Mouse (Mus musculus) heart, embryonic 15.5 days (tissue): ENCODE results near the gene Pard3b. TPM values are rescaled to one million over a fixed set of nuclear protein-coding genes. Genes with fewer than 3 reads are reported as not detected.
A peak's percentile ranks its signal among the peaks of the same experiment; 100 is the strongest.

ENCODE experiments used
- ATAC-seq: fragments of 200-750 bp; cut with Nextera tagmentation; replicated peaks from 2 replicates; pipeline ENCODE4 v1.8.0; 2017; ENCODE audit warnings: low read depth, moderate TSS enrichment; ENCODE audit not compliant: insufficient number of reproducible peaks, insufficient read depth, low FRiP score
- H3K27ac ChIP-seq: fragments of 300-500 bp; sonication (generic); 2 replicates; pipeline ENCODE4 v1.5.1; 2015; ENCODE audit warnings: mild to moderate bottlenecking, inconsistent platforms
- H3K27me3 ChIP-seq: fragments of 300-500 bp; sonication (generic); 2 replicates; pipeline ENCODE4 v1.6.1; 2015; ENCODE audit warnings: inconsistent platforms
- H3K36me3 ChIP-seq: fragments of 300-500 bp; sonication (generic); 2 replicates; pipeline ENCODE4 v1.6.1; 2015; ENCODE audit warnings: mild to moderate bottlenecking, inconsistent platforms
- H3K4me1 ChIP-seq: fragments of 300-500 bp; sonication (generic); replicated peaks from 2 replicates; pipeline ENCODE4 v1.6.1; 2015; ENCODE audit warnings: inconsistent platforms
- H3K4me2 ChIP-seq: fragments of 300-500 bp; sonication (generic); 2 replicates; pipeline ENCODE4 v1.6.1; 2015; ENCODE audit warnings: inconsistent platforms, mild to moderate bottlenecking, moderate library complexity
- H3K4me3 ChIP-seq: fragments of 300-500 bp; sonication (generic); 2 replicates; pipeline ENCODE4 v1.5.1; 2015; ENCODE audit warnings: mild to moderate bottlenecking, inconsistent platforms
- H3K9ac ChIP-seq: fragments of 300-500 bp; sonication (generic); 2 replicates; pipeline ENCODE4 v1.6.1; 2015; ENCODE audit warnings: mild to moderate bottlenecking, inconsistent platforms
- H3K9me3 ChIP-seq: fragments of 300-500 bp; sonication (generic); replicated peaks from 2 replicates; pipeline ENCODE4 v1.6.1; 2016; ENCODE audit warnings: inconsistent platforms
- WGBS: fragments of 180-500 bp; shearing (Covaris S2); methylation state at CpG from one replicate; pipeline ENCODE4 v1.1.7; 2015; ENCODE audit warnings: mixed read lengths; 5-methylcytosine and 5-hydroxymethylcytosine counted together
- polyA plus RNA-seq: library from polyadenylated mRNA; unstranded; fragments of >200 nt; fragmentation: Nextera tagmentation; extraction: Ambion mirVana; gene quantifications from 2 replicates; pipeline ENCODE4 v1.2.1, GENCODE M21; 2015

Gene Pard3b
- 14.2 and 14.6 TPM in 2 replicates for polyA plus RNA-seq

GRCm38 (mm10) chr1:61638347-61639111, at the start of gene Pard3b:
TSS of gene Pard3b (plus strand) at chr1:61638824.
- Histone ChIP-seq H3K9ac (peak within 1 kb of the TSS; percentile 97), H3K4me1 (peaks cover 17% of the 10 kb centered on the region), H3K27me3 (no peaks in the 10 kb centered on the region), H3K4me3 (peak within 1 kb of the TSS; percentile 99), H3K9me3 (no peaks in the 10 kb centered on the region), H3K4me2 (peak within 1 kb of the TSS; percentile 83), H3K27ac (peak within 1 kb of the TSS; percentile 70), H3K36me3 (no peaks in the 10 kb centered on the region)
- under 1% methylated on average over 54 of the region's 60 CpGs for WGBS
- ATAC-seq = peak; percentile 94

DNA sequence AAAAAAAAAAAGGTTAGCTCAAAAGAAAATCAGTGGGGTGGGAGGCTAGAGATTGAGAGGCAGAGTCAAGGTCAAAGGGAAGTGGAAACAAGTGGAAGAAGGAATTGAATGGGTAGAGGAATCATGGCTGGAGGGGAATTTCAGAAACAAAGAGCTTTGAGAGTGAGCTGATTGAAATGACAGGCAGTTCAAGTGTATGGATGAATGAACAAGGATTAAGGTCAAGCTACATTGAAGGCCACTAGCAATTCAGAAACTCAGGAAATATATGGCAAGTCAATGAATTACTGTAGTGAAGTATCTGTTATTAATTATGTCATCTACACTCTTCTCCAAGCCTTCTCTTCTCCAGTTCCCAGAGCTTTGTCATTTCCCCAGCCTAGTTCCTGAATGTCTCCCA, 22.4 kb upstream of the Pard3b start:
- H3K27ac ChIP-seq = no peak overlapping the region
- H3K4me1 ChIP-seq = no peaks in the 10 kb centered on the region
- no peaks in the 10 kb centered on the region for H3K36me3 ChIP-seq
- H3K9me3 ChIP-seq = no peaks in the 10 kb centered on the region
- H3K4me3 ChIP-seq = no peak overlapping the region
- H3K9ac ChIP-seq = no peak overlapping the region
- no peak for ATAC-seq
- H3K27me3 ChIP-seq = no peaks in the 10 kb centered on the region
- no peak overlapping the region for H3K4me2 ChIP-seq

DNA sequence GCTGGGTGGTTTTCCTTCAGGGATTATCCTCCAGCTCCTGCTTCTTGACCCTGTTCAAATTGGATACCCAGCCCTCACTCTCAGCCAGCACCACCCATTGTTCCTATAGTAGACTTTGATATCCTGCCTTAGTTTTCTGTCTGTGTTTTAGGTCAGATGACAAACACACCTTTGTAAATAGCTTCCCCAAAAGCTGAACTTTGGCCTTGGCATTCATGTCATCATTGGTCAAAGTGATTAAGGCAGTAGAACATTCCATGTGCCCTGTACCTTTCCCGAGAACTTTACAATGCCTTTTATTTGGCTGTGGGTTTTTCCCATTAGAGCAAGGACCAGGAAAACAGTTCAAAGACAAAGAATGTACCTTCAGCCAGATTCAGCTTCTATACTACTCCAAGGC, 18.0 kb upstream of the Pard3b start:
- ATAC-seq = no peak
- 74% methylated on average over 1 of the region's 1 CpGs for whole genome bisulfite sequencing

DNA sequence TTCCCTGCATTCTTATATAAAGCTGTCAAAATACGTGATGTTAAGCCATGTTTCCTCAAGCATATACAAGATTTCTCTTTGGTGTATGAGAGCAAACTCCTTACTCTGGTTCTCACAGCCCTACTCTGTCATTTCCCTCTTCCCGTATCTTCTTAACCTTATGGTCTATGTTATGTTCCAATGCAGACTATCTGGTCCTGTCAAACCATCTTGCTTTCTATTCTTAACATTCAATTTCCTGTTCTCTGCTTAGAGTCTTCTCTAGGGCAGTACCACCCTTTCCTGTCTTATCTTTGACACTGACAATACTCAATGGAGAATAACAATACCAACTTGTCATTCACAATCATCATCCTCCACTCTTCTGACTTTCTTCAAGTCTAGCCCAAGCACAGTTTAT, 8.8 kb upstream of the Pard3b start:
- H3K4me3 ChIP-seq = no peak overlapping the region
- no peaks in the 10 kb centered on the region for H3K36me3 ChIP-seq
- H3K27ac ChIP-seq = no peak overlapping the region
- WGBS = 60% methylated on average over 2 of the region's 2 CpGs
- H3K27me3 ChIP-seq = no peaks in the 10 kb centered on the region
- H3K9ac ChIP-seq = no peak overlapping the region
- no peak for ATAC-seq
- H3K9me3 ChIP-seq = no peaks in the 10 kb centered on the region
- no peak overlapping the region for H3K4me2 ChIP-seq
- H3K4me1 ChIP-seq = no peaks in the 10 kb centered on the region

More for the DNA sequence above, 18.0 kb upstream of the Pard3b start:
- Histone ChIP-seq H3K27ac (no peak overlapping the region), H3K9ac (no peak overlapping the region), H3K4me3 (no peak overlapping the region), H3K4me2 (no peak overlapping the region), H3K4me1 (no peaks in the 10 kb centered on the region), H3K36me3 (no peaks in the 10 kb centered on the region), H3K27me3 (no peaks in the 10 kb centered on the region), H3K9me3 (no peaks in the 10 kb centered on the region)

DNA sequence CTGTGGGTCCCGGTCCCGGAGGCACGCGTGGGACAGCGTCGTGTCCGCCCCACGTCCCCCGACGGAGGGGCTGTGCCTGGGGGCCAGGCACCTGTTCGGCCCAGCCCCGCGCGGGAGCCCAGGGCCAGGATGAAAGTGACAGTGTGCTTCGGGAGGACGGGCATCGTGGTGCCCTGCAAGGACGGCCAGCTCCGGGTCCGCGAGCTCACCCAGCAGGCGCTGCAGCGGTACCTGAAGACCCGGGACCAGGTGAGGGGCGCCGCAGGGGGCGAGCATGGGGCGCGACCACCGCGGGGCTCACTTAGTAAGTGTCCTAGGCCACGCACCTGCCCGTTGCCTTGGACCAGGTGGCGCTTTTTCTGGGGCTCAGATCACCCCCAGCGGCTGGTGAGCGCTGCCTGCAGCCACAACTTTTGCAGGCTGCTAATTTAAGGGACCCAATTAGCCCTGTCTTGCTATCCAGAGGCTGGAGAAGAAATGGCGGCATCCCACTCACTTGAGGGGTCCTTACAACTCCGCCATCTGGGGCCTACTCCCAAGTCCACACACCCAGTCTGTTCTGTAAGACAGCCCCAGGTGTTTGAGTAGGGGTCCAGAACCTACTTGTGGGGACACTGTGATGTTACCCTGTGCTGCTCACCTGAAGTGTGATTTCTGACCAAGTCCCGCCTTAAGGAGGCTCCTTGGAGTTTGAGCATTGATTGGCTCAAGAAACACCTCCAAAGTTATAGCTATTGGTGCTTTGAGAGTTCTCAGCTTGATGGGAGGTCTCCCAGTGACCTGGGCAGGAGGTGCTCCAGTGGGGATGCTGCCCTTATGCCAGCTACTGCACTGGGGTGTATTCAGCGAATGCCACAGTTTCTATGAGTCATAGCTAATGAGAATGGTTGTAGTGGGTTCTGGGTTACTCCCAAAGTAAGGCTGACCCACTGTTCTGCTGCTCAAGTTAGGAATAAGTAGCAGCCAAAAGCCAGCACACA, 780 bp downstream of the Pard3b start:
- Histone ChIP-seq H3K4me2 (peak overlapping the region; percentile 83), H3K27ac (peak overlapping the region; percentile 70), H3K27me3 (no peaks in the 10 kb centered on the region), H3K4me3 (peak overlapping the region; percentile 99), H3K4me1 (peaks cover 17% of the 10 kb centered on the region), H3K36me3 (no peaks in the 10 kb centered on the region), H3K9ac (peak overlapping the region; percentile 97), H3K9me3 (no peaks in the 10 kb centered on the region)
- WGBS = 4% methylated on average over 40 of the region's 40 CpGs
- peak; percentile 37; the same call in 1 of the 2 replicates for ATAC-seq

GRCm38 (mm10) chr1:61641880-61642279, 3.3 kb downstream of the Pard3b start:
- Histone ChIP-seq H3K9me3 (no peaks in the 10 kb centered on the region), H3K36me3 (no peaks in the 10 kb centered on the region), H3K27me3 (no peaks in the 10 kb centered on the region), H3K4me2 (no peak overlapping the region), H3K4me1 (peaks cover 17% of the 10 kb centered on the region), H3K9ac (no peak overlapping the region), H3K4me3 (no peak overlapping the region), H3K27ac (no peak overlapping the region)
- ATAC-seq = no peak
- 17% methylated on average over 4 of the region's 4 CpGs for WGBS

GRCm38 (mm10) chr1:61645062-61645461, 6.4 kb downstream of the Pard3b start:
- Histone ChIP-seq H3K27ac (no peak overlapping the region), H3K36me3 (no peaks in the 10 kb centered on the region), H3K9me3 (no peaks in the 10 kb centered on the region), H3K9ac (no peak overlapping the region), H3K4me2 (no peak overlapping the region), H3K27me3 (no peaks in the 10 kb centered on the region), H3K4me1 (peaks cover 6% of the 10 kb centered on the region), H3K4me3 (no peak overlapping the region)
- ATAC-seq = no peak
- WGBS = 63% methylated on average over 3 of the region's 3 CpGs

DNA sequence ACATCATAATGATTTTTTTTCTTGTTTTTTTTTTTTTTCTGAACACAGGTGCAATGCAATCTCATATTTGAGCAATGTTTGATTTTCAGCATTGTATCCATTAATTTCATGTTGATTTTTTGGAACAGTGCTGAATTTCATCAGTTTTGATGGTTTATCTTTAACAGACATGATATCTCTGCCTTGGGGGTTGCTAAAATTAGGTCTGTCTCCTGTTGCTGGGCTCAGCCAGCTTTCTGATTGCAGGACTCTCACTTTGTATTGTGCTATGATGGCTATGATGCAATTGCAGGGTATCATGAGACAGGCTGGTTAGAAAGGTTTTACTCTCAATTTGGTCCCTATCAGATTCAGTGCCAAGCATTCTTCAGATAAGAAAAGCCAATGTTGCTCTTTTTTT, 11.3 kb downstream of the Pard3b start:
- Histone ChIP-seq H3K27me3 (no peaks in the 10 kb centered on the region), H3K4me1 (peaks cover 4% of the 10 kb centered on the region; the same call in 1 of the 2 replicates), H3K27ac (no peak overlapping the region), H3K36me3 (no peaks in the 10 kb centered on the region), H3K9me3 (no peaks in the 10 kb centered on the region), H3K9ac (no peak overlapping the region), H3K4me2 (no peak overlapping the region), H3K4me3 (no peak overlapping the region)
- no peak for ATAC-seq

DNA sequence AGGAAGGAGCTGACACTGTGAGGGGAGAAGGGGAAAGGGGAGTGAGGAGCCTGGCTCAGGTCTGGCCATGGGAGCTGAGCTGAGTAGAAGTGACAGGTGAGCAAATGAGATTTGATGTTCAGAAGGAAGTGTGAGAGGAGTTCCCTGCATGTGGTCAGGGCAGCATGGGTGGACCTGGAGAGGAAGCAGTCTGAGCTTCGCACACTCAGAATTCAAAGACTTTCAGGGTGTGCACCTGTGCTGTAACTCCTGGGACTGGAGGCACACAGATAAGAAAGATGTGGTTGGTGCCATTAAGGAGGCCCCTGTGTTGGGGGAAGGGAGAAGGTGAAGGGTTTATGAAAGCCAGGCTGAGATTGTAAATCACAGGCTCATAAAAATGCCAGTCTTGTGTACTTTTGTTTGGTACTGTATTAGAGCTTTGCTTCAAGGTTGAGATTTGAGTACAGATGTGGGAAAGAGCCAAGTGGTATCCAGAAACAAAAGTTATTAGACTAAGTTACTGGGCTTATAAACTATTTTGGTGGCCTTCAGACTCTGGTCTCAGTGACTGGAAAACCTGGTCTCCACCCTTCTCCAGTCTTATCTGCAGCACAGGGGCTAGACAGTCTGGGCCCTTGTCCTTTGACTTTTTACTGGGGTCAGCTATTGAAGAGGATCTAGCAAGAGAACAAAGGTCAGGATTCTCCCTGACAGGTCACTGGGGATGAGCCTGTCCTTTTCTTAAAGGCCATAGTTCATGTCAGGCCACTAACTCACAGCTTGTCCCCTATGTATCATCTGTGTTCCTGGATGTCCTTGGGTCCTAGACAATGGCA, 13.0 kb downstream of the Pard3b start:
- peaks cover 4% of the 10 kb centered on the region; the same call in 1 of the 2 replicates for H3K4me1 ChIP-seq
- no peak for ATAC-seq
- H3K9me3 ChIP-seq = no peaks in the 10 kb centered on the region
- H3K9ac ChIP-seq = no peak overlapping the region
- H3K36me3 ChIP-seq = no peaks in the 10 kb centered on the region
- WGBS = 77% methylated on average over 1 of the region's 1 CpGs
- H3K27me3 ChIP-seq = no peaks in the 10 kb centered on the region
- H3K4me3 ChIP-seq = no peak overlapping the region
- no peak overlapping the region for H3K4me2 ChIP-seq
- no peak overlapping the region for H3K27ac ChIP-seq

- Histone ChIP-seq H3K27ac (no peak overlapping the region), H3K4me3 (no peak overlapping the region), H3K36me3 (no peaks in the 10 kb centered on the region), H3K4me1 (no peaks in the 10 kb centered on the region; the same call in 1 of the 2 replicates), H3K9me3 (no peaks in the 10 kb centered on the region), H3K27me3 (no peaks in the 10 kb centered on the region), H3K9ac (no peak overlapping the region), H3K4me2 (no peak overlapping the region)
- WGBS = 88% methylated on average over 3 of the region's 3 CpGs
- no peak for ATAC-seq
Observed at GRCm38 (mm10) chr1:61657760-61658159, 19.1 kb downstream of the Pard3b start.

GRCm38 (mm10) chr1:61659931-61660330, 21.3 kb downstream of the Pard3b start:
- Histone ChIP-seq H3K9ac (no peak overlapping the region), H3K27me3 (no peaks in the 10 kb centered on the region), H3K4me2 (no peak overlapping the region), H3K27ac (no peak overlapping the region), H3K36me3 (no peaks in the 10 kb centered on the region), H3K4me3 (no peak overlapping the region), H3K4me1 (no peaks in the 10 kb centered on the region; the same call in 1 of the 2 replicates), H3K9me3 (no peaks in the 10 kb centered on the region)
- WGBS = 59% methylated on average over 3 of the region's 3 CpGs
- no peak for ATAC-seq
